Mouse (Mus musculus) gonadal fat pad, adult 2 months (tissue): ENCODE data around the gene Rabac1. TPM values are rescaled to one million over a fixed set of nuclear protein-coding genes. Genes with fewer than 3 reads are reported as not detected.

ENCODE experiments used
- DNase-seq: peaks from one replicate; pipeline ENCODE4 v3.0.0-alpha.2; 2012; ENCODE audit warnings: low read depth
- polyA plus RNA-seq: library from polyadenylated mRNA; depleted of rRNA; stranded (reverse); fragments of >200 nt; gene quantifications from 2 replicates; pipeline ENCODE4 v1.2.3, GENCODE M21; 2012; rRNA removed

The Rabac1 gene
- polyA plus RNA-seq, result 741 and 777 TPM in 2 replicates

- peak; percentile 88 for DNase-seq
Measured at GRCm38 (mm10) chr7:24971972-24972893, at the start of gene Rabac1. Gene Rabac1 (minus strand): TSS chr7:24972754.

GRCm38 (mm10) chr7:25011592-25011991, 39.0 kb upstream of the Rabac1 start:
- DNase-seq, result no peak

GRCm38 (mm10) chr7:25010090-25010913, 37.7 kb upstream of the Rabac1 start:
- no peak for DNase-seq

- no peak for DNase-seq
Measured at GRCm38 (mm10) chr7:25009099-25009700, 36.6 kb upstream of the Rabac1 start.

- no peak for DNase-seq
Measured at GRCm38 (mm10) chr7:25008635-25009034, 36.1 kb upstream of the Rabac1 start.

GRCm38 (mm10) chr7:25007609-25008374, 35.2 kb upstream of the Rabac1 start:
- DNase-seq, result no peak

- peak; percentile 27 for DNase-seq
Measured at GRCm38 (mm10) chr7:25006586-25007364, 34.2 kb upstream of the Rabac1 start.

GRCm38 (mm10) chr7:25006171-25006570, 33.6 kb upstream of the Rabac1 start:
- no peak for DNase-seq

GRCm38 (mm10) chr7:25005421-25006065, 33.0 kb upstream of the Rabac1 start, which contains the start of gene Atp1a3:
Gene Atp1a3 (minus strand): TSS chr7:25005958.
- DNase-seq, result no peak

- DNase-seq, result no peak
Measured at GRCm38 (mm10) chr7:25004806-25005205, 32.3 kb upstream of the Rabac1 start.

GRCm38 (mm10) chr7:25003820-25004388, 31.4 kb upstream of the Rabac1 start:
- DNase-seq, result no peak

GRCm38 (mm10) chr7:25003291-25003690, 30.7 kb upstream of the Rabac1 start:
- no peak for DNase-seq

- no peak for DNase-seq
Measured at GRCm38 (mm10) chr7:25000711-25001110, 28.2 kb upstream of the Rabac1 start.

GRCm38 (mm10) chr7:25000211-25000610, 27.7 kb upstream of the Rabac1 start:
- no peak for DNase-seq

GRCm38 (mm10) chr7:24993081-24993480, 20.5 kb upstream of the Rabac1 start:
- DNase-seq, result no peak

- DNase-seq, result no peak
Measured at GRCm38 (mm10) chr7:24990478-24990877, 17.9 kb upstream of the Rabac1 start.

- no peak for DNase-seq
Measured at GRCm38 (mm10) chr7:24987941-24988340, 15.4 kb upstream of the Rabac1 start.

- no peak for DNase-seq
Measured at GRCm38 (mm10) chr7:24985799-24986198, 13.2 kb upstream of the Rabac1 start.

GRCm38 (mm10) chr7:24984307-24984706, 11.8 kb upstream of the Rabac1 start:
- DNase-seq, result no peak

- no peak for DNase-seq
Measured at GRCm38 (mm10) chr7:24983396-24983795, 10.8 kb upstream of the Rabac1 start.
